Mouse (Mus musculus): ENCODE results near the gene Hrasls. TPM values are rescaled to one million over a fixed set of nuclear protein-coding genes. Genes with fewer than 3 reads are reported as not detected.

Gene Hrasls
- total and polyA plus RNA-seq, 2 experiments from 2014 or later: 6.7 to 20.3 TPM

DNA sequence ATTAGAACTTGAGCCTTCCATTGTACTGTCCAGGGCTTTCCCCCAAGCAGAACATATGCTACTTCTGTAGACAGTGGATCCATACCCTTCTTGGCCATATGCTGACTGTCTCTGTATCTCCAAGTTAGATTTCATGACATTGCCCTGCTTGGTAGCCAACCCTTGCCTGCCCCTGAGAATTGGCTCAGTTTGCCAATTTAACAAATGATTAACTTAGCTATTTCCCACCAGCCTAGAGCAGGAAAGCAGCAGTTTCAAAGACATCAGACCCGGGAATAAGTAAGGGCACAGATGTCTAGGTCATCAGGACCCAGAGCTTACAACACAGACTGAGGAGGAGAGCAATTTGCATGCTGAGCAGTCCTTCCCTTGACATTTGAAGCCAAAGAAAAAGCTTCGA, 3.9 kb upstream of the Hrasls start:
- H3K27ac ChIP-seq (ENCODE audit: low read depth, low read length): peak overlapping the region; percentile 62
- no peak overlapping the region for H3K4me2 ChIP-seq (ENCODE audit: low read depth, low read length, poor library complexity, severe bottlenecking)
- H3K4me1 ChIP-seq (ENCODE audit: insufficient read depth, low read length): peaks cover 3% of the 10 kb centered on the region; the same call in 1 of the 2 replicates
- H3K9ac ChIP-seq (replicated peaks; ENCODE audit: low read length, poor library complexity, severe bottlenecking): no peak overlapping the region
- DNase-seq (ENCODE audit: low spot score): no peak
- 30% methylated on average over 2 of the region's 2 CpGs for WGBS
- no peak for ATAC-seq (ENCODE audit: low FRiP score)
- no peak overlapping the region for H3K4me3 ChIP-seq (ENCODE audit: low read depth, low read length)
- no peaks in the 10 kb centered on the region for H3K9me3 ChIP-seq (ENCODE audit: low read length)
- no peak for TF ChIP-seq CTCF (IDR thresholded peaks at IDR 0.05)
- H3K27me3 ChIP-seq (ENCODE audit: insufficient read depth, low read length): no peaks in the 10 kb centered on the region
- no peaks in the 10 kb centered on the region for H3K36me3 ChIP-seq (ENCODE audit: insufficient read depth, low read length)

DNA sequence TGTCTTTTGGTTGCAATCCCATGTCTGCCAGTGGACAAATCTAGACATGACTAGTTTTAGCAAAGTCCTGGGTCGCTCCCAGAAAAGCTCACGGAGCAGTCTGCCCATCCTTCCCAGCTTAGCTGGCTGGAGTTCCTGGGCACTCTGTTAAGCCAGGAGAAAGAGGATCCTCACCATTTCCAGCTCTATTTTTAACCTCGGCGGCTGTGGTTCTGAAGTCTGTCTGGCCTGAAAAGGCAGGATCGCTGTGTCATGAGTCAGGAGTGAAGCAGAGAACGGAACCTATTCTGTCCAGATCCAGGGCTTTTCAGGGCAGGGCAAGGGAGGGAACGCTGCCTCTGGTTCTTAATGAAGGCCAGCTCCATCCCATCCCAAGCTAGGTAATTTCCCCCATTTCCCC, 654 bp upstream of the Hrasls start:
- Histone ChIP-seq H3K4me2 (ENCODE audit: low read depth, low read length, poor library complexity, severe bottlenecking) (no peak overlapping the region), H3K9me3 (ENCODE audit: low read length) (no peaks in the 10 kb centered on the region), H3K4me3 (ENCODE audit: low read depth, low read length) (no peak overlapping the region), H3K27me3 (ENCODE audit: insufficient read depth, low read length) (no peaks in the 10 kb centered on the region), H3K4me1 (ENCODE audit: insufficient read depth, low read length) (peaks cover 3% of the 10 kb centered on the region; the same call in 1 of the 2 replicates), H3K36me3 (ENCODE audit: insufficient read depth, low read length) (no peaks in the 10 kb centered on the region), H3K27ac (ENCODE audit: low read depth, low read length) (no peak overlapping the region), H3K9ac (replicated peaks; ENCODE audit: low read length, poor library complexity, severe bottlenecking) (no peak overlapping the region)
- ATAC-seq (ENCODE audit: low FRiP score) (no peak), DNase-seq (ENCODE audit: low spot score) (no peak)
- 69% methylated on average over 7 of the region's 7 CpGs for WGBS
- TF ChIP-seq CTCF (IDR thresholded peaks at IDR 0.05): no peak

DNA sequence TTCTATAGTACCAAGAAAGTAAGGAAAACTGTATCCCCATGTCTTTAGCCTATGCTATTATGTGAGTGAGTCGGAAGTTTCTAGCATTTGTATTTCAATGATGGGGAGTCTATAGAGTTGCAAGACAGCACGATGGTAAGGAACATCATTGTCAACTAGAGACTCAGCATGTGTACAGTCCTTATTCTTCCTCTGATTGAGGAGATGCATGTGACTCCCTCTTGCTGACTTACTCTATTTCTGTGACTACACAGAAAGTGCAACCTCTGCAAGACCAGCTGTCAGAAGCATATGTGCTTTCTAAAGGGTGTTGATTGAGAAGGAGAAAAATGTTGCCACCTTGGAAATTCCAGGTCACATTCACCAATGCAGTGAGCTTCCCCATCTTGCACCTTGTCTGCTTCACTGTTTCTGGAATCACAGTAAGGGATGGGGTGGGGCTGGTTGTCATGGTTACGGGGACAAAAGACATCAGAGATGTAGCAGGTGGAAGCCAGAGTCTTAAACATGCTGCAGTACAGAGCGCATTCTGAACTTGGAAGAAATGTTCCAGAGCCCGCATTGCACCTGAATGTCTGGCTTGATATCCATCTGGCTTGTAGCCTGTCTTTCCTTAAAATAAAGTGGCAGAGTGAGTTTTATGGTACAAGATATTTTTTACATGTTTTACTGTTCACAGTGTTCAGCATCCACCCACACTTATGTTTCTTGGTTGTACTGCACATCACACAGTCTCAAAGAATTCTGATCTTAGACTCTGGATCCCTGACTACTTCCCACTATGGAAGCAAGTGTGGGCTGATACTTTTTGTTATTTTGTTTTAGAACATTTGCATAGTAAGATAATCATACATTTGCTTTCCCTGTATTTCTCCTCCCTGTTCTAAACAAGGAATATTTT, 7.2 kb downstream of the Hrasls start:
- DNase-seq (ENCODE audit: low spot score) (peak; percentile 68), ATAC-seq (ENCODE audit: low FRiP score) (peak; percentile 84)
- Histone ChIP-seq H3K9me3 (ENCODE audit: low read length) (no peaks in the 10 kb centered on the region), H3K9ac (replicated peaks; ENCODE audit: low read length, poor library complexity, severe bottlenecking) (no peak overlapping the region), H3K27me3 (ENCODE audit: insufficient read depth, low read length) (no peaks in the 10 kb centered on the region), H3K4me1 (ENCODE audit: insufficient read depth, low read length) (no peaks in the 10 kb centered on the region; the same call in 1 of the 2 replicates), H3K27ac (ENCODE audit: low read depth, low read length) (0 out of 2 replicates have a peak overlapping the region, but pooled peaks have one; percentile 2), H3K4me3 (ENCODE audit: low read depth, low read length) (no peak overlapping the region), H3K4me2 (ENCODE audit: low read depth, low read length, poor library complexity, severe bottlenecking) (no peak overlapping the region), H3K36me3 (ENCODE audit: insufficient read depth, low read length) (no peaks in the 10 kb centered on the region)
- 62% methylated on average over 5 of the region's 5 CpGs for WGBS
- TF ChIP-seq CTCF (IDR thresholded peaks at IDR 0.05): no peak

DNA sequence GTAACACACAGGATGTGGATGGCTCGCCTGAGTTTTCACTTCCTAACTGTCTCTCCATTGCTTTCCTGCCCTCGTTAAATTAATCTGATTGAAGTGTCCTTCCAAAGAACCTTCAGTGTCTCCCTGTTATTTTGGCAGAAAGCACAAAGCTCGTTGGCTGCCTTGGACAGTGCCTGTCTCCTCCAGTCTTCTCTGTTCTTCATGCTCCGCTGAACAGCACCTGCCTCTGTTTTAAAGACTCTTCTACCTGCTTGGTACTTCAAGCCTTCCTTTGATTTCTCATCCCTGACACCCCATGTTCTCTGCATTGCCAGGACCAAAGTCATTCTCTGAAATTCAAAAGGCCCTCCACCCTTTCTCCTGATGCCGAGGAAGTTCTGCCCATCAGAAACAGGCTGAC, 26.5 kb downstream of the Hrasls start:
- Histone ChIP-seq H3K9ac (replicated peaks; ENCODE audit: low read length, poor library complexity, severe bottlenecking) (no peak overlapping the region), H3K36me3 (ENCODE audit: insufficient read depth, low read length) (no peaks in the 10 kb centered on the region), H3K27ac (ENCODE audit: low read depth, low read length) (no peak overlapping the region), H3K4me1 (ENCODE audit: insufficient read depth, low read length) (no peaks in the 10 kb centered on the region), H3K9me3 (ENCODE audit: low read length) (no peaks in the 10 kb centered on the region), H3K4me2 (ENCODE audit: low read depth, low read length, poor library complexity, severe bottlenecking) (no peak overlapping the region), H3K4me3 (ENCODE audit: low read depth, low read length) (no peak overlapping the region), H3K27me3 (ENCODE audit: insufficient read depth, low read length) (no peaks in the 10 kb centered on the region)
- TF ChIP-seq CTCF (IDR thresholded peaks at IDR 0.05): no peak
- WGBS: 81% methylated on average over 5 of the region's 5 CpGs
- ATAC-seq (ENCODE audit: low FRiP score): no peak
- peak; percentile 6 for DNase-seq (ENCODE audit: low spot score)

DNA sequence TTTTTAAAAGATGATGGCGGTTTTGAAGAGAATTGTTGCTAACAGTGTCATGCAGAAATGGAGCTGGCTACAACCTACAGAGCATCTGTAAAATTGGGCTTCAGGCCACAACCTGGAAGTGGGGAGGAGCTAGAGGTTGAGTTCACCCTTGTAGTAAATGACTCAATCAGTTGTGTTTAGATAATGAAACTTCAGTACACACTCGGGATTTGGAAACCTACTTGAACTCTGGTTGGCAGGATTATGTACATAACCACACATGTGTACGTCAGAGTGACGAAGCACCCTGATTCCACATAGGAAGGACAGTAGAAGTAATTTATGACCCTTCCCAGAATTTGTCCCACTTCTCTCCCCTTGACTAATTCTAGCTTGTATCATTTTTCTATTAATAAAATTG, 44.8 kb downstream of the Hrasls start:
- H3K9me3 ChIP-seq (ENCODE audit: low read length): no peaks in the 10 kb centered on the region
- TF ChIP-seq CTCF (IDR thresholded peaks at IDR 0.05): no peak
- WGBS: 94% methylated on average over 4 of the region's 4 CpGs

More for the DNA sequence above, 44.8 kb downstream of the Hrasls start:
- H3K27ac ChIP-seq (ENCODE audit: low read depth, low read length): no peak overlapping the region
- no peaks in the 10 kb centered on the region for H3K27me3 ChIP-seq (ENCODE audit: insufficient read depth, low read length)
- H3K36me3 ChIP-seq (ENCODE audit: insufficient read depth, low read length): no peaks in the 10 kb centered on the region
- no peak overlapping the region for H3K4me3 ChIP-seq (ENCODE audit: low read depth, low read length)
- DNase-seq (ENCODE audit: low spot score): no peak
- H3K4me2 ChIP-seq (ENCODE audit: low read depth, low read length, poor library complexity, severe bottlenecking): no peak overlapping the region
- H3K4me1 ChIP-seq (ENCODE audit: insufficient read depth, low read length): no peaks in the 10 kb centered on the region
- ATAC-seq (ENCODE audit: low FRiP score): no peak
- H3K9ac ChIP-seq (replicated peaks; ENCODE audit: low read length, poor library complexity, severe bottlenecking): no peak overlapping the region

Other genes with a start within 250 kb of the Hrasls start
- 8.2 and 9.2 TPM in 2 replicates for gene Atp13a5, start 169.0 kb downstream of the Hrasls start, total RNA-seq (2014; rRNA removed)
- 7.4 and 7.7 TPM in 2 replicates for gene Atp13a5, start 169.0 kb downstream of the Hrasls start, polyA plus RNA-seq (2015; fragmentation: Nextera tagmentation; extraction: Ambion mirVana)

All from midbrain, postnatal 0 days (tissue).